Mouse (Mus musculus): ENCODE measurements around the gene Vamp5.

DNA sequence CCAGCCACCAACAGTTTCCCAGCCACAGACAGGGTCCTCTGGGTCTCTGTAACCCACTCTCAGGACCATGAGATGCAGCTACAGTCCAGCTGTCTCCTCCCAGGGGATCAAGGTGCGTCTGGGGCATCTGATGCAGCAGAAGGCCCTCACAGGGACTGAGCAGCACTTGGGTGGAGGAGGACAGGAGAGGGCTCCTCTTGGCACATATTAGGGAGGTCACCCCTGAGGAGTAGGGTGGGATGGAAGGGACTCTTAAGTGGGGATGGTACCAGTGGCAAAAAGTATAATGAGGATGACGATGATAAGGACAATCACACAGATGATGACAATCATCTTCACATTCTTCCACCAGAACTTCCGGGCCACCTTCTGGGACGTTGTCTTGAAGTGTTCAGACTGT is 5.0 kb upstream of the Vamp5 start:
- TF ChIP-seq EP300 (IDR thresholded peaks at IDR 0.05) = no peak
- TF ChIP-seq CTCF (IDR thresholded peaks at IDR 0.05) = no peak
